Mouse (Mus musculus) lung, postnatal 0 days (tissue): ENCODE measurements around the gene BC025920.

Source experiments
- CTCF ChIP-seq: IDR thresholded peaks from 2 replicates; pipeline ENCODE4 v1.5.1; 2016; ENCODE audit warnings: antibody characterized with exemption, mild to moderate bottlenecking
- EP300 ChIP-seq: IDR thresholded peaks from 2 replicates; pipeline ENCODE4 v1.6.1; 2016; ENCODE audit warnings: antibody characterized with exemption, mild to moderate bottlenecking, control low read depth

GRCm38 (mm10) chr10:81562411-81562810 is 43.7 kb upstream of the BC025920 start:
- TF ChIP-seq CTCF: no peak
- TF ChIP-seq EP300: no peak
